Mouse (Mus musculus): ENCODE data around the gene Epha8.
A peak's percentile ranks its signal among the peaks of the same experiment; 100 is the strongest.

Epha8 gene

DNA sequence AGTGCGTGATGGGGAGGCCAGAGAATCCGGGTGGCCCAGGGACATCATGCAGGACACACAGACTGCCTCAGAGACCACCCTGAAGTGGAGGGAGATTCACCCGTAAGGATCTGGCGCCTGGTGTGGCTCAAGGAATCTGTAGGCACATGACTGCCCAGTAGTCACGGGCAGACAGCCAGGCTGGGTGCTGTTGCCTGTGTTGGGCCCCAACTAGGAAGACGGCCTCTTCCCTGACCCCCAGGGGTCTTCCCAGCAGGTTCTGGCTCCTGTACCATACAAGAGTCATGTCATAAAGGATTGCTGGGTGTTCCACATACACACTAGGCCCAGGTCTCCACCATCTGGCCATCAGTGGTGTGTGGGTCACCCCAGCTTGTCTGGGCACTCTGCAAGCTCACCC, 2.1 kb downstream of the Epha8 start:
- no peak for DNase-seq

DNA sequence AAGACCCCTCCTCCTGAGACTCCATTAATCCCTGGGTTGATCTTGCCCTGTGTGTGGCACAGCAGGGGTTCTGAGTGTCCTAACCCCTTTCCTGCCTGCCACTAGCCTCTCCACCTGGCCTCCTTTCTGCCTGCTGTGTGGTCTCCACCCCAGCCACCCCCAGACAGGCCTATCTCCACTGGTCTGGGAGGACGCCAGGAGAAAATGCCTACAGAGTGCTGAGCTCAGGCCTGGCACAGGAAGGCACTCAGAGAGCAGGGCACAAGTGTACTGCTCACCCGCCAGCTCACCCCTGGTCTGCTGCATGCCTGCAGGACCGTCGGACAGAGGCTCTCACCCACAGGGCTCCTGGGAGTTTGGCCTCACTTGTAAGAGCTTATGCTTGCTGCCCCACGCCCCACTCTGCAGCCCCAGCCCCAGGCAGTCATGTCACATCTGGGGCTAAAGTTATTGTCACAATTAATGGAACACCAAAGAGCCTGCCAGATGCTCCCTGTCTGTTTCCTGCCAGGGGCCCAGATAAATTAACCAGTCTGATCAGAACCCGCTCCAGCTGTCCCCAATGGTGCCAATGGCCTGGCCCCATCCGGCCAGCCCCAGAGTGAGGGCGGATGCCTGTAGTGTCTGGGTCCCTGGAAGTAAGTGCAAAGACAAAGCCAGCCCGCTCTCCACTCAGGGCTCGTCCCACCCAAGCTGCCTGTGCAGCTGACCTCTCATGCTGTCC, 7.2 kb downstream of the Epha8 start:
- no peak for DNase-seq

DNA sequence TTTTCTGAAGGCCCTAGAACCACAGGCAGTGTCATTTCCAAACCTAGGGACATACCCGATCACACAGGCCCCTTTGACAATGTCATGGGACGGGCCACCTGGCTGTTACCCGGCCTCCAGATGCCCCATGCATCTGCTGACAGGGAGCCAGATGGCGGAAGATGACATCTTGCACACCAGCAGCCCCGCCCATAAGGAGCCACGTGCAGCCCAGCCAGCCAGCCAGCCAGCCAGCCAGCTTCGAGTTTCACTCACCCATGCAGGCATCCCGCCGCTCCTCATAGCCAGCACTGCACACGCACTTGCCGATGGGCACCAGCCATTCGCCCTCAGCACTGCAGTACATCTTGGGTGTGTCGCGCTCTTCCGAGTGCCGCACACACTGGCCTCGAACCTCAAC, 11.2 kb downstream of the Epha8 start:
- no peak for DNase-seq

DNA sequence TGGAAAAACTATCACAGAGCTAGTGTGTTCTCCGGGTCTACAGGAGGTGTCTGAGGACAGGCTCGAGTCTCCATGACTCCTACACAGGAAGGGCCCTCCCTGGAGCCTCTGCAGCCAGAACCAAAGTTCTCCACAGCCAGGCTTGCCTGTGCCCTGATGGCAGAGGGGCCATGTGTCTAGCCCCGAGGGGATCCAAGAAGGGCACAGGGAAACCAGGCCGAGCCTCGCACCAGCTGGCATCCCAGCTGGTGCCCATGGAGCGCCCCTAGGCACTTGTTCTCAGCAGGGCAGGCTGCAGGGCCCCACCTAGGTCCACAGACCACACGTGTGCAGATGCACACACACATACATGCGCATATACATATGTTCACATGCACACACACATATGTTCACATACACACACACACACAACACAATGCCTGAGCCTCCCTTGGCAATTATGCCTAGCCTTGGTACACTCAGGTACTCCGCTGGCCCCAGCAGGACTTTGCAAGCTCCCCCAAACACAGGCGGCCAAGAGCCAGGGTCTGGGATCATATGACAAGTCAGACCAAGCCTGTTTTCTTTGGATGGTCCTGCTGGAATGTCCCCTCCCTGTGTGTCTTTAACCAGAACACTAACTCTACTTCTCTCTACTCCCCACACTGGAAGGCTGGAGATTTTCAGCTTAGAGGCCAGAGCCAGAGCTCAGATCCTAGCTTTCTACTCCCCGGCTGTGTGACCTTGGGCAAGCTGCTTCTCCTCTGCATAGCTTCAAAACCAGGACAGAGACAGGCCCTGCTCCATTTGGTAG, 11.9 kb downstream of the Epha8 start:
- no peak for DNase-seq

DNA sequence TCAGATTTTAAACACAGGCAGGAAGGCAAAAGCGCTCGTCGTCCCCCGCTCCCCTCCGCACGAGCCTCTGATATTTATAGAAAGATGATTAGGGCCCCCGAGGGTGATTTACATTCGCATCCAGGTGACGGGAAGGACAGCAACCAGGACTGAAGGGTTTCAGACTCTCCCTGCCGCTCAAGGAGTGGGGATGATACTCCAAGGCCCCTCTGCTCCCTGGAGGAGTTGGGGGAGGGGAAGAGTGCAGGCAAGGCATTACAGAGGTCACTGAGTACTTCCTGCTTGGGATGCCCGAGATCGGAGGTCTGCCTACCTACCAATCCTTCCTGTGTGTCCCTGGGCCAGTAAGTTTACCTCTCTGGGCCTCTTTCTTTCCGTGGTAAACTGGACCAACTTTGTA, 13.4 kb downstream of the Epha8 start:
- no peak for DNase-seq

- DNase-seq, result peak in 1 of 2 experiments; percentile 6
Observed at GRCm38 (mm10) chr4:136942761-136943160, 13.9 kb downstream of the Epha8 start.

DNA sequence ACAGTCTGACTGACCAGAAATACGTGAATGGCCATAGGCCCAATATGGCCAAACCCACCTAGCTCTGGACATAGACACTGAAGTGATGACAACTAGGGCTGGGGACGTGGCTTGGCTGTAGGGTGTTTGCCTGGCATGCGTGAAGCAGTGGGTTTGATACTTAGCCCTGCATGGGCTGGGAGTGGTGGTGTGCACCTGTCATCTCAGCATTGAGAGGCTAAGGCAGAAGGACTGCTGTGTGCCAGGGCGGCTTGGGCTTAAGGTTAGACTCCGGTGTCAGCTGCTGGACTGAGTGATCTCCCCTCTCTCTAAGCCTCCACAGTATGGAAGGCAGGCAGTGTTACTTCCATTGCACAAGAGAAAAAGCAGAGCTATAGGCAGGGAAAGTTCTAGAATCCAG, 18.7 kb downstream of the Epha8 start:
- no peak for DNase-seq

DNA sequence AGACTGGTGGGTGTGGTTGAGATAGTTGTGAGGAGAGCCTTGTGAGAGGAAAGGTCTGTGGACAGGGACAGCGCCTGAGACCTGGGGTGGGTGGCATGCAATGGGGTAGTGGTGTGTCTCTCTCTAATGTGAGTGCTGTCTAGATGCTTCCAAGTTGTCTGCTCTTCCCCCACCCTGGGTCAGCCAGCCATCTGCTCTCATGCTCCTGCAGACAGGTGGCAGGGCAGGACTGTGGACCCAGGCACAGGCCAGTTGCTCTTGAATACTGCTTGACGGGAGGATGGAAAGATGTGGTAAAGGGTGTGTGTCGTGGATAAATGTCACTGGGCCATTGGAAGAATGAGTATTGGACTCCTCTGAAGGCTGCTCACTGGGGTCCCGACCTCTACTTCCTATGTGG, 19.3 kb downstream of the Epha8 start:
- no peak for DNase-seq

DNA sequence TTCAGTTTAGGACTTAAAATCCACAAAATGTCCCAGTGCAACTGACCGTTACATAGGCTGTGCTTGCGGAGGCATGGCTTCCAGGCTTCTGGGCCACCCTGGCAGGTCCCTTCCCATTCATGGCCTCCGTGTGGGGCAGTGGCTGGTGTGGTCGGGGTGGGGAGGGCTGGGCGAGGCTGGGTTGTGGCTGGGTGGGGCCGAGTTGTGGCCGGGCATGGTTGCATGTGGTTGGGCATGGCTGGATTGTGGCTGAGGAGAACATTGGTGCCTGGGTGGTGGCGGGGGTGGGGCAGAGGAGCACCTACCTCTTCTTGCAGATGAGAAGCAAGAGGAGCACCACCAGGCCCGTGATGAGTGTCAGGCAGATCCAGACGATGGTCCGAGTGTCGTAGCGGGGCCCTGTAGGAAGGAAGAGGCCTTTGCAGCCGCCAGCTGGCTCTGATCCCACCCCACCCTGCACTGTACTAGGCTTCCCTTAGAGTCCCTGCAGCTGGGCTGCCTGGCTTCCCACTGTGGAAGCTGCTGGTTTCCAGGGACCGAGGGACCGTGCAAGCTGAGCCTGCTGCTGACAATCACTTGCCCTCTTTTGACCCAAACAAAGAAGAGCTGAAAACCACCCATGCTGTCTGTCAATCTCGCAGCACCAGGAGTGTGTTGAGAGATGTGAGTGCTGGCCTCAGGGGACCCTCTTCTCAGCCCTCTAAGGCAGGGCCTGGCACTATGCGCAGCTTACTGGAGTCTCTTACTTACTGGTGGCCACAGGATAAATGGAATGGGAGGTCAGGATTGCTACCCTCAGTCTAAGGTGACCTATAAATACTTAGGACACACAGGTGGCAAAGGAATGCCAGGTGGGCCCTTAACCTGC, 21.6 kb downstream of the Epha8 start:
- DNase-seq, result no peak

DNA sequence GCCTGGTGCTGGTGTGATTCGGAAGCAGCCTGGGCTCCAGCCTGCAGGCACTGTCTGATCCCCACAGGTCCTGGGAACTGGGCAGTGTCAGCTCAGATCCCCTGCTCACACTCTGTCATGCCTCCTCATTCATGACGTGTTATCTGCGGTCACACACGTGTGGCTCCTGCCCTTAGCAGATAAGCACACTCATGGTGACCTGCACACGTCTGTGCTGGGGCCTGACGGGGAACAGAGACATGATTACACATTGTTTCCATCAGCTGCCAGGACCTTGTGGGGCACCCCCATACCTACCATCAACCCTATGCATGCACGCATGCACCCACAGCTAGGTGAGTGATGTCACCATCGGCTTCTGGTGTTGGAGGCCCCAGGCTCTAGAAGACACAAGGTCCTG, 26.1 kb downstream of the Epha8 start:
- no peak for DNase-seq

- no peak for DNase-seq
Observed at GRCm38 (mm10) chr4:136928928-136929327, 27.7 kb downstream of the Epha8 start.

- no peak for DNase-seq
Observed at GRCm38 (mm10) chr4:136925804-136926203, 30.8 kb downstream of the Epha8 start.

- peak; percentile 34 to 41 for DNase-seq
Observed at GRCm38 (mm10) chr4:136924529-136924928, 32.1 kb downstream of the Epha8 start.

DNA sequence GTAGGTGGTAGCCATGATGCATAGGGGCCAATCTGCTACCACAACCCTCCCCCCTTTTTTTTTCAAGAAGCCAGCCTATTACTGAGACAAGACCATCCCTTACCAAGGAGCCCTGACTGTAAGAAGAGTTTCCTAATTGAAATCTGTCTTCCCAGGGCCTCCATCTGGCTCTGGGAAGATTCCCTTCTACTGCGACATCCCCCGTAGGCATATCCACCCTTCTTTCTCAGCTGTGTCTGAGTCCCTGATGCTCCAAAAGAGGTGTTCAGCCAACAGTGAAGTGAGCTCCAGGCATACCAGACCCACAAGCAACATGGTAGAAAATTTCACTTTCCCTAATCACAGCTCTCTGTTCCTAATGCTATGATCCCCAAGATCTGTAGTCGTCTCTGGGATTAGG, 37.1 kb downstream of the Epha8 start:
- no peak for DNase-seq

GRCm38 (mm10) chr4:136918834-136919233, 37.8 kb downstream of the Epha8 start:
- no peak for DNase-seq

GRCm38 (mm10) chr4:136917165-136917524, 39.5 kb downstream of the Epha8 start:
- DNase-seq, result no peak

DNA sequence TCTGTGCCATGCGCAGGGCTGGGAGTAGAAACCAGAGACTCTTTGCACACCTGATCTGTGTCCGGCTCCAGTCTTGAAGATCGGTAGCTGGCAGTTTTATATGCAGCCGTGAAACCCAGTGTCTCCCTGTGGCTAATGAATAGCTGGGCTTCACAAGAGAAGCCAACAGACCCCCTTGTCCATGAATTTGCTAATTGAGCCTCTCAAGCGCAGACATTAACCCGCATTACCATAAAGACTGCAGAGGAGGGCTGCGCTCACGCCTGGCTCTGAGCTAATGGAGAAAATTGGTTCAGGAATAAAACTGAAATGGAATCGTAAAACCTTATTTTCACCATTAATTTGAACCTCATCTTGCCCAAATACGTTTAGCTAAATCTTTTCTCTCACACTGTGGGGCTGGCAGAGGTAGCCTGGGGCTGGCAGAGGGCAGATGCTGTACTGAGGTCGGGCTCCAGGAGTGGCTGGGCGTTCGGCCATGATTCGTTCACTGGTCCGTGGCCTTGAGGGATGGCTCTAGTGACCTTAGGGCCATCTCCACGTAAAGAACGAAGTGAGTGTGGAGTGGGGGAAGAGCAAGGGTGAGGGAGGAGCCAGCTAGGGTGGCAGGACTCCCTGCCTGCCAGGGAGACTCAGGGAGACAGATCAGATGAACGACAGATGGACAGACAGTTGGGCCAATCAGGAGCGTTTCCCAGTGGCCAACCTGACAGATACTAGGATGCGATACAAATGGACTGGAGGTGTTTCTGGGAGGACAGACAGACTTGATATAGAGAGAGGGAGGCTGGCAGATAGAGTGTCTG, 40.1 kb downstream of the Epha8 start:
- no peak for DNase-seq

DNA sequence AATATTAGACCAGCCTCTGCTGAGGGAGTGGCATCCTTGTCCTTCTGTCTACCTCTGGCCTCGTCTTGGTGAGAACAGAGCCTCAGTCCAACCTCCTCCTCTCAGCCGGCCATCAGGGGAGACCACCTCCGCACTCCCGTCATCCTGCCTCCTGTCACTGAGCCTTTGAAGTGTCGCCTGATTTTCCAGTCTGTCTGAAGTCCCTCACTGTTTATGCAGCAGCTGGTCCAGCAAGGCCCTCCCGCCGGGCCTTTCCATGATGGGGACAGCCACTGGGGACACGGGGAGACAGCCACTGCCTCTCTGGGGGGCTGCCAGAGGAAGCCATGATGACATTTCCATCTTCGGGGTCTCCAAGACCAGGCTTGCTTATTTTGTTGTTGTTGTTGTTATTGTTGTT, 43.8 kb downstream of the Epha8 start:
- DNase-seq, result no peak

- DNase-seq, result no peak
Observed at GRCm38 (mm10) chr4:136911804-136912203, 44.8 kb downstream of the Epha8 start.

DNA sequence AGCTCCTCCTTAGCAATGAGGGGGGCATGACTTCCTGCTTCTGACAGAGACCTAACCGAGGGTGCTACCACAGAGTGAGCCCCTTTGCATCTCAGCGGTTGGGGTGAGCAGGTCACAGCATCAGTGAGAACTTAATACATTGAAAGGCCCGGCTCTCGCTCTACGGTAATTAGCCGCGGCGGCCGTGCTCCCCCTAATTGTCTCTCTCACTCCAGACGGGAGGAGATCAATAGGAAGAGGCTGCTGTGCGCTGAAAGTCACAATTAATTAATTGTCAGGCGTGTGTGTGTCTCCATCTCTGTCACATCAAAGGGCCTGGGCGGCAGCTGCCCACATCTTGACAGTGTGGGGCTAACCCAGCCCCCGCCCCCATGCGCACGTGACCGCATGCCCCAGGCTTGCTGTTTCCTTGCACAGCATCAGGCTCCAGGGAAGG, 45.4 kb downstream of the Epha8 start:
- DNase-seq, result no peak

DNA sequence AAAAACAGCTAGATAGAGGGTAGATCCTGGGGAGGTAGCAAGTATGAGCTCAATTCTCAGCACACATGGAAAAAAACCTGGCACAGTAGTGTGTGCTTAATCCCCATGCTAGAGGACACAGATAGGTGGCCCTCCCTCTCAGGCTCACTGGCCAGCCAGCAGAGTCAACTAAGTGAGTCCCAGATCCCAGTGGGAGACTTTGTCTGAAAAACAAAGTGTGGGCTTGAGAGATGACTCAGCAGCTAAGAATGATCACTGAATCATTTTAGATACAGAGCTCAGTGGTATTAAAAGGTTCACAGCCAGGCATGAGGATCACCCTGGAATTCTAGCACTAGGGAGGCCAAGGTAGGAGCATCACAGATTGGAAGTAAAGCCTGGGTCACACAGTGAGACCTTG, 48.8 kb downstream of the Epha8 start:
- DNase-seq, result no peak

- peak in 1 of 2 experiments; percentile 18 for DNase-seq
Observed at GRCm38 (mm10) chr4:136907033-136907432, 49.6 kb downstream of the Epha8 start.

All from lung, adult 18-20 months (tissue).